Mouse (Mus musculus) NIH3T3 (cell line): ENCODE measurements around the gene Atat1.

Source experiments
- DNase-seq: peaks from one replicate; pipeline ENCODE4 v3.0.0-alpha.2; 2012; ENCODE audit warnings: low read depth

The Atat1 gene

GRCm38 (mm10) chr17:35917463-35918251, 7.8 kb upstream of the Atat1 start:
- peak; percentile 63 for DNase-seq

- DNase-seq = no peak
Measured at GRCm38 (mm10) chr17:35917143-35917462, 7.2 kb upstream of the Atat1 start.

- peak; percentile 100 for DNase-seq
Measured at GRCm38 (mm10) chr17:35916297-35917142, 6.6 kb upstream of the Atat1 start, which contains the start of the genes Mrps18b and Ppp1r10. TSS of gene Mrps18b (minus strand) at chr17:35916389. TSS of gene Ppp1r10 (plus strand) at chr17:35916434.

GRCm38 (mm10) chr17:35915538-35916296, 5.8 kb upstream of the Atat1 start:
- peak; percentile 19 for DNase-seq

- peak; percentile 37 for DNase-seq
Measured at GRCm38 (mm10) chr17:35914975-35915374, 5.1 kb upstream of the Atat1 start.

- no peak for DNase-seq
Measured at GRCm38 (mm10) chr17:35909186-35909918, 523 bp downstream of the Atat1 start.

- DNase-seq = peak; percentile 55
Measured at GRCm38 (mm10) chr17:35907609-35908008, 2.3 kb downstream of the Atat1 start.

GRCm38 (mm10) chr17:35905587-35905986, 4.3 kb downstream of the Atat1 start:
- no peak for DNase-seq

GRCm38 (mm10) chr17:35903992-35904355, 5.9 kb downstream of the Atat1 start:
- no peak for DNase-seq

GRCm38 (mm10) chr17:35903343-35903991, 6.4 kb downstream of the Atat1 start:
- peak; percentile 75 for DNase-seq

GRCm38 (mm10) chr17:35900636-35901035, 9.2 kb downstream of the Atat1 start:
- no peak for DNase-seq

- DNase-seq = no peak
Measured at GRCm38 (mm10) chr17:35897644-35898573, 12.0 kb downstream of the Atat1 start.

- DNase-seq = peak; percentile 98
Measured at GRCm38 (mm10) chr17:35896781-35897643, 12.9 kb downstream of the Atat1 start, which contains the start of gene 2310061I04Rik. TSS of gene 2310061I04Rik (minus strand) at chr17:35897431.

GRCm38 (mm10) chr17:35887725-35888124, 22.1 kb downstream of the Atat1 start:
- no peak for DNase-seq

GRCm38 (mm10) chr17:35883777-35884176, 26.1 kb downstream of the Atat1 start:
- no peak for DNase-seq

- DNase-seq = no peak
Measured at GRCm38 (mm10) chr17:35882924-35883323, 27.0 kb downstream of the Atat1 start.

- DNase-seq = peak; percentile 99
Measured at GRCm38 (mm10) chr17:35879245-35880057, 30.4 kb downstream of the Atat1 start, which contains the start of gene Dhx16. TSS of gene Dhx16 (plus strand) at chr17:35879819.

- DNase-seq = peak; percentile 70
Measured at GRCm38 (mm10) chr17:35874721-35875120, 35.2 kb downstream of the Atat1 start.
